Mouse (Mus musculus) limb, embryonic 15.5 days (tissue): ENCODE data around the gene Lmo7. TPM values are rescaled to one million over a fixed set of nuclear protein-coding genes. Genes with fewer than 3 reads are reported as not detected.
A peak's percentile ranks its signal among the peaks of the same experiment; 100 is the strongest.

Experiments used
- ATAC-seq: fragments of 200-750 bp; cut with Nextera tagmentation; 2 replicates; pipeline ENCODE4 v1.8.0; 2017; ENCODE audit warnings: low read depth, moderate TSS enrichment; ENCODE audit not compliant: insufficient number of reproducible peaks, low FRiP score, low TSS enrichment
- H3K27ac ChIP-seq: fragments of 300-500 bp; sonication (generic); 2 replicates; pipeline ENCODE4 v1.5.1; 2015; ENCODE audit warnings: moderate library complexity, mild to moderate bottlenecking, inconsistent platforms
- H3K27me3 ChIP-seq: fragments of 300-500 bp; sonication (generic); 2 replicates; pipeline ENCODE4 v1.6.1; 2015; ENCODE audit warnings: inconsistent platforms
- H3K36me3 ChIP-seq: fragments of 300-500 bp; sonication (generic); 2 replicates; pipeline ENCODE4 v1.6.1; 2015; ENCODE audit warnings: inconsistent platforms
- H3K4me1 ChIP-seq: fragments of 300-500 bp; sonication (generic); 2 replicates; pipeline ENCODE4 v1.6.1; 2015; ENCODE audit warnings: inconsistent platforms
- H3K4me2 ChIP-seq: fragments of 300-500 bp; sonication (generic); 2 replicates; pipeline ENCODE4 v1.6.1; 2015; ENCODE audit warnings: mild to moderate bottlenecking, inconsistent platforms
- H3K4me3 ChIP-seq: fragments of 300-500 bp; sonication (generic); 2 replicates; pipeline ENCODE4 v1.5.1; 2015; ENCODE audit warnings: mild to moderate bottlenecking, inconsistent platforms
- H3K9ac ChIP-seq: fragments of 300-500 bp; sonication (generic); 2 replicates; pipeline ENCODE4 v1.6.1; 2015; ENCODE audit warnings: inconsistent platforms
- H3K9me3 ChIP-seq: fragments of 300-500 bp; sonication (generic); 2 replicates; pipeline ENCODE4 v1.6.1; 2016; ENCODE audit warnings: inconsistent platforms
- WGBS: fragments of 180-500 bp; shearing (Covaris S2); methylation state at CpG from one replicate; pipeline ENCODE4 v1.1.7; 2015; 5-methylcytosine and 5-hydroxymethylcytosine counted together
- polyA plus RNA-seq: library from polyadenylated mRNA; unstranded; fragments of >200 nt; fragmentation: Nextera tagmentation; extraction: Ambion mirVana; gene quantifications from 2 replicates; pipeline ENCODE4 v1.2.1, GENCODE M21; 2015

Lmo7 gene
- polyA plus RNA-seq, 1 experiment from 2014 or later: 35.4 TPM

DNA sequence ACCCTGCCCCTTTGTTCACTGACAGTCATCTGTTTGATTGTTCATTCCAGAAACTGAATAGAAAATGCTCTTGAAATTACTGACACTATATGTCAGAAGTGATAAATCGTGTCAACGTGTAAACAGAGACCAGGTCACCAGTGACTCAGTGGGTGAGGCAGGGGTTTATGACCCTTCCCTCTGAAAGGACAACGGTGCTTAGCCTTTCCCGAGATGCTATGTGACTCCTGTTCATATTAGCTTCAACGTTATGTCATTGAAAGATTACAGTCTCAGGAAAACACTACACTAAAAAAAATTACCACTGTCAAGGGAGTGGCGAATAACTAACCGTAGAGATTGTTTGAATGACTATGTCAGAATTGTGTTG is 75.6 kb downstream of the Lmo7 start:
- Histone ChIP-seq H3K9ac (no peak overlapping the region), H3K27ac (no peak overlapping the region), H3K4me1 (no peaks in the 10 kb centered on the region), H3K27me3 (no peaks in the 10 kb centered on the region), H3K36me3 (no peaks in the 10 kb centered on the region), H3K4me3 (no peak overlapping the region), H3K4me2 (no peak overlapping the region), H3K9me3 (no peaks in the 10 kb centered on the region)
- ATAC-seq: no peak
- 47% methylated on average over 7 of the region's 7 CpGs for WGBS

DNA sequence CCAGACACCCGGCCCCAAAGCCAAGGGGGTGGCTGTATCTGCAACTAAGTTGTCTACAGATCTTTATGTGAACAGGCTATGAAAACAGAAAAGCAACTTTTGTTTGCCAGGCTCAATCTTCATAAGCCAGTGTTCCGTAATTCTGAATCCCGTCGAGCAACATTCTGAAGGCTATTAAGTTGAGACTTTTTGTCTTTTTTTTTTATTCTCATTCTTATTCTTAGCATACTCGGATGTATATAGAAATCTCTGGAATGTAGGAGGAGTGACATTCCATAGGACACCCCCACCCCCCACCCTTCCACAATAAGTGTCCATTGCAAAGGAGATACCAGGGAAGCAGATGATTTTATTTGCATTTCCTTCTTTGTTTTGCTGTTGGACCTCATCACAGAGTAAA is 76.3 kb downstream of the Lmo7 start:
- no peak overlapping the region for H3K27ac ChIP-seq
- H3K9ac ChIP-seq: no peak overlapping the region
- no peak overlapping the region for H3K4me2 ChIP-seq
- H3K9me3 ChIP-seq: no peaks in the 10 kb centered on the region
- ATAC-seq: no peak
- no peaks in the 10 kb centered on the region for H3K27me3 ChIP-seq
- H3K4me1 ChIP-seq: no peaks in the 10 kb centered on the region
- H3K4me3 ChIP-seq: no peak overlapping the region
- 62% methylated on average over 5 of the region's 5 CpGs for WGBS
- no peaks in the 10 kb centered on the region for H3K36me3 ChIP-seq

DNA sequence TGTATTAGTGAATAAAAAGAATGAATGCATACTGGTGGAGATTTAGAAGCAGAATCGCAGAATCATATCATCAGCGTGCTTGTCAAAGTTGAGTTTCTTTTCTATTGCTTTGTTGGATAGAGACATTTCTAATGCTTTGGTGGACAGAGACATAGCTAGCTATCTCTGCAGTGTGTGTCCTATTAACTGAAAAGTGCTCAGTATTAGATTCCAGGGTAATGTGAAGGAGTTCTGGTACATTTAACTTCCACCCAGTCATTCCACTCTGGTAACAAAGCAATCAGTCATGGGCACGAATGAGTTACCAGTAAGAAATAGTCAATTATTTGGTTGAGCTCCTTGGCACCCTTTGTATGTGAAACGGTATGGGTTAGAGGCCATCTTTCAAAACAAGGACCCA is 76.8 kb downstream of the Lmo7 start:
- WGBS: 84% methylated on average over 4 of the region's 4 CpGs
- H3K9ac ChIP-seq: no peak overlapping the region
- no peak overlapping the region for H3K4me2 ChIP-seq
- no peaks in the 10 kb centered on the region for H3K36me3 ChIP-seq
- no peaks in the 10 kb centered on the region for H3K9me3 ChIP-seq
- H3K4me3 ChIP-seq: no peak overlapping the region
- no peak overlapping the region for H3K27ac ChIP-seq
- no peaks in the 10 kb centered on the region for H3K4me1 ChIP-seq
- ATAC-seq: no peak
- no peaks in the 10 kb centered on the region for H3K27me3 ChIP-seq

DNA sequence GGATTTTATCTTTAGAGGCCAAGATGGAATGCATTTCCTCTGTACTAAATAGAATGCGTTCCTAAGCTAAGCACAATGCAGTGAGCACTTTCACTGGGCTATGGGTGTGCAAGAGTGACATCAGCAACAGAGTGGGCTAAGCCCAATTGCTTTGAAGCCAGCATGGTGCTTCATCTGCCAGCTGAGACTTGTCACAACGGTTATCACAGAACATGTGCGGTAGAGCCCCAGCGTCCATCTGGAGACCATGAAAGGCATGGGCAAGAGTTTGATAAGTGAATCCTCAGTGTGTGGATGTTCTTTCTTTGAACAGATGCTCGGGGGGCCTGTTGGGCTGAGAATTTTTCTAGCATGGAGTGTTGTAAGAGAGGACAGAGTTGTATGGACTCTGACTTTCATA is 86.7 kb downstream of the Lmo7 start:
- Histone ChIP-seq H3K9me3 (no peaks in the 10 kb centered on the region), H3K4me3 (no peak overlapping the region), H3K27me3 (no peaks in the 10 kb centered on the region), H3K27ac (no peak overlapping the region), H3K4me2 (no peak overlapping the region), H3K9ac (no peak overlapping the region), H3K4me1 (no peaks in the 10 kb centered on the region), H3K36me3 (no peaks in the 10 kb centered on the region)
- ATAC-seq: no peak
- 85% methylated on average over 5 of the region's 5 CpGs for WGBS

DNA sequence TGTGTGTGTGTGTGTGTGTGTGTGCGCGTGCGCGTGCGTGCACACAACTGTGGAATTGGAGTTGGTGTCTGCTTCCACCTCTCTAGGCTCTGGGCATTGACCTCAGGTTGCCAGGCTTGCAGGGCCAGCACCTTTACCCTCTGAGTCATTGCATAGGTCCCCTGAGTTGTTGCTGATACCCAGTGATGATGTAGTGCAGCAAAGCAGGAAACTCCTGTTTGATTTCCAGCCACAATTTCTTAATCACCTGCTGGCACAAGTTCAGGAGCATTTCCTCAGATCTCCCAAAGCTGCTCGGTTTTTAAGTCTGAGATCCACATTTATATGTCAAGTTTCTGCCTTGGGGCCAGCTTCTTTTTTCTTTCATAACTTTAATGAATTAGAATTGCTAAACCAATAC is 92.6 kb downstream of the Lmo7 start:
- H3K27me3 ChIP-seq: no peaks in the 10 kb centered on the region

DNA sequence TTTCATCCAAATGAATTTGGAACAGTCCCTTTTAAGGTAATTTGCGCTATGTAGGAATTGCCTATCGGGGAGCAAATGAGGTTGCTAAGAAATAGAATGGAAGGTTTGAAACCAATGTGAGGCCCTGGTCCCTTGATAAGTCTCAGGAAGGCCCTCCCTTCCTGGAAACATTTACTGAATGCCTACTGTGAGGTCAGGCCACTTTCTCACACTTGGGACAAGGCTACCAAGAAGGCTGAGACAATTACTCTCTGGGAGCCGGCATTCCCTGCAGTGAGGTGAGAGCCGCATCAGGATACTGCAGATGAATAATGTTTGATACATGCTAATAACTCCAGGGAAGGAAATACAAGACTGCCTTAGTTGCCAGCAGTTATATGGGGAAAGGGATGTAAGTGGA is 93.1 kb downstream of the Lmo7 start:
- 71% methylated on average over 4 of the region's 4 CpGs for WGBS

More for the DNA sequence above, 92.6 kb downstream of the Lmo7 start:
- H3K9me3 ChIP-seq: no peaks in the 10 kb centered on the region
- no peak overlapping the region for H3K4me3 ChIP-seq
- ATAC-seq: no peak
- 84% methylated on average over 6 of the region's 6 CpGs for WGBS
- H3K4me1 ChIP-seq: 0 out of 2 replicates have a peak, but pooled peaks cover 5% of the 10 kb centered on the region
- H3K9ac ChIP-seq: no peak overlapping the region
- H3K27ac ChIP-seq: no peak overlapping the region
- H3K36me3 ChIP-seq: no peaks in the 10 kb centered on the region
- H3K4me2 ChIP-seq: no peak overlapping the region

DNA sequence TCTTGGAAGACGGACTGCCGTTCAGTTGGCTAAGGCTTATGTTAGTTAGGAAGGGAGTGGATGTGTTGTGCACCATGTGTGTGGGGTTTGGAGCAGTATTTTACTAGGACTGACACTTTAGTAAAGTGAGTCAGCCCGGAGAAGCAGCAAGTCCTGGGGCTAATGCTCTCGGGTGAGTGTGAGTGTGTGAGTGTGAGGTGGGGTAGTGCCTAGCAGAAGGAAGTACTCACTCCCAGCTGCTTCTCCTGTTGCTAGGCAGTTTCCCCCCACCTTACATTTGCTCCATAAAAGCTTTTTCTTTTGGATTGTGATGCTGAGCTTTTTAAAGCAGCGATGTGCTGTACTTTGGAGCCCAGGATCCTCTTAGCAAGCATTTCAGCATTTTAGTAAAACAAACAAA is 99.9 kb downstream of the Lmo7 start:
- Histone ChIP-seq H3K9ac (no peak overlapping the region), H3K4me1 (peaks cover 7% of the 10 kb centered on the region), H3K9me3 (no peaks in the 10 kb centered on the region), H3K27ac (no peak overlapping the region), H3K27me3 (no peaks in the 10 kb centered on the region), H3K4me3 (no peak overlapping the region), H3K36me3 (no peaks in the 10 kb centered on the region), H3K4me2 (no peak overlapping the region)
- no peak for ATAC-seq
- 56% methylated on average over 5 of the region's 5 CpGs for WGBS

More for the DNA sequence above, 93.1 kb downstream of the Lmo7 start:
- no peak for ATAC-seq
- Histone ChIP-seq H3K27ac (peak overlapping the region; percentile 27; the same call in 1 of the 2 replicates), H3K4me2 (no peak overlapping the region), H3K9me3 (no peaks in the 10 kb centered on the region), H3K4me3 (no peak overlapping the region), H3K36me3 (no peaks in the 10 kb centered on the region), H3K4me1 (0 out of 2 replicates have a peak, but pooled peaks cover 5% of the 10 kb centered on the region), H3K9ac (no peak overlapping the region), H3K27me3 (no peaks in the 10 kb centered on the region)

DNA sequence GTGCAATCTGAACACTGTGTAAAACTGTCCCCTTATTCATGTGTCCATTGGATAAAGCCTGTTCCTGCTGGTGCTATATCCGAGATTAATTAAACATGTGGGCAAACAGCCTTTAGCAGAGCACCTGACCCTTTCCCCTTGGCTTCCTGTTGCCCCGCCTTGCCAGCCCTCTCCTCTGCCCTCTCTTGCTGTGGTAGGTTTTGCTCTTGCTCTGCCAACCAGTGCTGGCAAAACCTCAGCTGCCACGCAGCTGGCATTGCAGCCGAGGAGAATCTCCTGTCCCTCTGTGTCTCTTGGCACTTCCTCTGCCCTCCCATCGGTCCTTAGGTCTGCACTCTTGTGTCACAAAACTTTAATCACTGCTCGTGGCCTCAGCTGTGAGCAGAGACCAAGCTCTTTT is 100.4 kb downstream of the Lmo7 start:
- 49% methylated on average over 6 of the region's 6 CpGs for WGBS
- no peaks in the 10 kb centered on the region for H3K9me3 ChIP-seq
- no peak overlapping the region for H3K9ac ChIP-seq
- peaks cover 7% of the 10 kb centered on the region for H3K4me1 ChIP-seq
- no peak overlapping the region for H3K4me2 ChIP-seq
- H3K36me3 ChIP-seq: no peaks in the 10 kb centered on the region
- no peaks in the 10 kb centered on the region for H3K27me3 ChIP-seq
- no peak overlapping the region for H3K27ac ChIP-seq
- ATAC-seq: no peak
- no peak overlapping the region for H3K4me3 ChIP-seq

DNA sequence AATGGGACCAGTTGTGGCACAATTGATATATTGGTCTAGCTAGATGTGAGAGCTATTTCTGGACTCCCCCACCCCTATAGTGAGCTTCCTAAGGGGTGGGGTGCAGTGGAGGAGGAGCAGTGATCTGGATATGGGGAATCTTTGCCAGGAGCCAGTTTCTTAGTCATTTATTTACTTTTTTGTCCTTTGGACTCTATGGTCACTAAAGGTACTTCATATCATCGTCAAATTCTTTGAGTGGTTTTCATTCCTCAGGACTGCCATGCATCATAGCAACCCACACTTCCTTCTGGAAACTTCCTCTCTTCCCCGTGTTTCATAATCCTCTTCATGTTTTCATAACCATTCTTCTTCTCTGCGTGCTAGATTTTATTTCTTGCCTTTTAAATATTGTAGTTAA is 104.4 kb downstream of the Lmo7 start:
- H3K9me3 ChIP-seq: no peaks in the 10 kb centered on the region
- no peaks in the 10 kb centered on the region for H3K36me3 ChIP-seq
- WGBS: 75% methylated on average over 3 of the region's 3 CpGs
- H3K4me1 ChIP-seq: peaks cover 7% of the 10 kb centered on the region
- no peak overlapping the region for H3K4me3 ChIP-seq
- H3K27ac ChIP-seq: no peak overlapping the region
- H3K9ac ChIP-seq: no peak overlapping the region
- H3K27me3 ChIP-seq: no peaks in the 10 kb centered on the region
- no peak for ATAC-seq
- H3K4me2 ChIP-seq: no peak overlapping the region

DNA sequence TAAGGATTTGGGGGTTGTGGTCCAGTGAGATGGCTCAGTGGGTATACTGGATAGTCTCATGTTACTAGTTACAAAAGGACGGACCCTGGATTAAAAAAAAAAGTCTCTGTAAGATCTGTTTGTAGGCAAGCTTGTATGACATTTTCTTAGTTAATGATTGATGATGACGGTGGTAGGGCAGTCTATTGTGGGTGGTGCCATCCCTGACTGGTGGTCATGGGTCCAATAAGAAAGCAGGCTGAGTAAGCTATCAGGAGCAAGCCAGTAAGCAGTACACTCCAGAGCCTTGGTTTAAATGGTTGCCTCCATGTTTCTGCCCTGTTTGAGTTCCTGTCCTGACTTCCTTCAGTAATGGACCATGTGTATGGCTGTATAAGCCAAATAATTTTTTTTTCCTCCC is 106.6 kb downstream of the Lmo7 start:
- no peak overlapping the region for H3K4me3 ChIP-seq
- H3K27ac ChIP-seq: no peak overlapping the region
- H3K4me1 ChIP-seq: peaks cover 12% of the 10 kb centered on the region
- H3K27me3 ChIP-seq: no peaks in the 10 kb centered on the region
- 93% methylated on average over 2 of the region's 2 CpGs for WGBS
- ATAC-seq: no peak
- no peaks in the 10 kb centered on the region for H3K36me3 ChIP-seq
- no peak overlapping the region for H3K4me2 ChIP-seq
- H3K9me3 ChIP-seq: no peaks in the 10 kb centered on the region
- H3K9ac ChIP-seq: no peak overlapping the region

DNA sequence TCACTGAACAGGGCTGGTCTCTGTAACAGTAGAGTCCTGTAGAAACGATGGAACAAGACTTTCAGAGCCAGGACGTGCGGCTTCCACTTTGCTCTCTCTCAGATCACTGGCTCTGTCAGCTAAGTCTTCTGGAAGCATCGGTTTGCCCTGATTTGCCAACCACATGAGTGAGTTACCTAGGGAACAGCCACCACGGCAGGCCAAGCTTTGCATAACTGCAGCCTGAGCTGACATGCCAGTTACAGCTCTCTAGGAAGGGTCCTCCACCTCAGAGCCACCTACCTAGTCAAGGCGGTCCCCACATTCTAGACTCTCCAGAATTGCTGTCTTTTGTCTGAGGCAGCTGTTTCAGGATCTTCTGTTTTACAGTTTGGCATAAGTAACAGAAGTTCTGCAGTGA is 107.4 kb downstream of the Lmo7 start:
- peaks cover 12% of the 10 kb centered on the region for H3K4me1 ChIP-seq
- no peaks in the 10 kb centered on the region for H3K9me3 ChIP-seq
- H3K9ac ChIP-seq: no peak overlapping the region
- no peak overlapping the region for H3K4me2 ChIP-seq
- no peak for ATAC-seq
- H3K36me3 ChIP-seq: no peaks in the 10 kb centered on the region
- H3K27me3 ChIP-seq: no peaks in the 10 kb centered on the region
- H3K27ac ChIP-seq: no peak overlapping the region
- 70% methylated on average over 6 of the region's 6 CpGs for WGBS
- no peak overlapping the region for H3K4me3 ChIP-seq

DNA sequence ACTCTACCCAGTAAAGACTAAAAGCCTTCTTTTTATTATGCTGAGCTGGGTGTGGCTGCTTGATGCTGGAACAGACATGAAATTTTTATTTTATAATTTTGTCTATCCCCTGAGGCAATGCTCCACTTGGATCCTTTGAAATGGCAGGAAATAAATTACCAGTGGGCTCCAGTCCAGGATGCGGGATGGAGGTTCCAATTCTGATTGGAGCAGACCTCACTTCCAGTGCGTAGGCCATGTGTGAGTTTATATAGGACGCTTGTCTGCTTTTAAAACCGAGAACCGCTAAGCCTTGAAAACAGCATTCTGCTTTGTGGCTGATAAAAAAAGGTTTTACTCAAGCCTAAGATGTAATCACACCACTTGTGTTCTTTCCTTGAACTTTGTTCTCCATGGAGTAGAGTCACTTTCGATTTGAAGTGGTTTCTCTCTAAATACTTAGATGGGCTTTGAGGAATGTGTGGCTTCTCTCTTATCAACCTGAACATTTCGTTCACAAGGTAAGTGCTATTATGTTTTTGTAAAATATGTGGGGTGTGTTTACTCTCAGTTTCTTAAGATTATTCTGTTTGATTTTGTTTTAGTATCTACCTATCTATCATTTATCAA is 108.6 kb downstream of the Lmo7 start:
- WGBS: 32% methylated on average over 7 of the region's 7 CpGs
- H3K36me3 ChIP-seq: no peaks in the 10 kb centered on the region
- ATAC-seq: no peak
- H3K27ac ChIP-seq: 0 out of 2 replicates have a peak overlapping the region, but pooled peaks have one; percentile 27
- H3K4me2 ChIP-seq: no peak overlapping the region
- no peak overlapping the region for H3K4me3 ChIP-seq
- H3K9me3 ChIP-seq: no peaks in the 10 kb centered on the region
- H3K9ac ChIP-seq: no peak overlapping the region
- H3K27me3 ChIP-seq: no peaks in the 10 kb centered on the region
- H3K4me1 ChIP-seq: peaks cover 12% of the 10 kb centered on the region
